Mouse (Mus musculus) heart, adult 11 months (tissue): ENCODE measurements at regions not wholly inside any gene's neighbourhood (a gene's known extent, or its start where the extent isn't known, plus 50 kb on each side); places are given as distances from the start of the nearest gene placed in this dataset.

Experiments used
- DNase-seq: peaks from one replicate; pipeline ENCODE4 v3.0.0; 2022

DNA sequence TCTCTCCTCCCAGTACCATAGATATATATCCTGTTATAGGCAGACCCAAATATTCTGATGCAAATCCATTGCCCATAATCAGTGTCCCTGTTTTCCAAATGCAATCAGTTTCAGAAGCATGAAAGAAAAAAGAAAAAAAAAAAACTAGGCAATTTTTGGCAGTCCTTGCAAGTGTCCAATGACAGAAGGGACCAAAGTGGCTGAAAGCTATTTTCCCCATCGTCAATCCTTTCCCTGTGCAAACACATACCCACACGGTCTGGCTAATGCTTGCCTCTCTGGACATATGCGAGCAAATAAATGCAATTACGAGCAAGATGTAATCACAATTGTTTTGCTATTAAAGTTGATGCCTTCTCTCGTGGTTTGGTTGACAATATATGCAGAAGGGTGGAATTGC, 288.9 kb upstream of the Dynlrb2 start:
- peak; percentile 31 for DNase-seq

DNA sequence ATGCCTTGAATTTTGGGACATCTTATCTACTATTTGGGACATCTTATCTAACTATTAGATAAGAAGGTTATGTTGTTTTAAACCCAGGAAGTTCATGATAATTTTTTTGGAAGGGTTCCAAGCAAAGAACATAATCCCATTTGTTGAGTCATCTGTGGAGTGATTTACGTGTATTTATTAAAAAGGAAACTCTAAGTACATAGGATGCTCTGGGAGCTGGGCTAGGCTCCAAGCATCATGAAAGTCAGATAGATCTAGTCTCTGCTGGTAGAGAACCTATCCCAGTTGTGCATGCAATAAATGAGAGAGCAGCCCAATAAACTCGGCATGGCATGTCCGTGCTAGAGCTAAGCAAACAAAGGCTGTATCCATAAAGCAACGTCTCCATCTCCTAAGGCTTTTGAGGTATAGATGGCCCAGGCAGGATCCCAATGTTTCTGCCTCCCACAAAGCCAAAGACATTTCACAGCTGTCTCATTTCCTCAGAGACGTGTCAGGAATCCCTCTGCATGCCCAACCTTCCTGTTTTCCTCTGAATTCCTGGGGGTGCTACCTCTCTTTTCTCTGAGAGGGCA, 289.4 kb upstream of the Dynlrb2 start:
- peak; percentile 78 for DNase-seq

- peak; percentile 68 for DNase-seq
Measured at GRCm38 (mm10) chr8:116203631-116204030, 301.1 kb upstream of the Dynlrb2 start.

DNA sequence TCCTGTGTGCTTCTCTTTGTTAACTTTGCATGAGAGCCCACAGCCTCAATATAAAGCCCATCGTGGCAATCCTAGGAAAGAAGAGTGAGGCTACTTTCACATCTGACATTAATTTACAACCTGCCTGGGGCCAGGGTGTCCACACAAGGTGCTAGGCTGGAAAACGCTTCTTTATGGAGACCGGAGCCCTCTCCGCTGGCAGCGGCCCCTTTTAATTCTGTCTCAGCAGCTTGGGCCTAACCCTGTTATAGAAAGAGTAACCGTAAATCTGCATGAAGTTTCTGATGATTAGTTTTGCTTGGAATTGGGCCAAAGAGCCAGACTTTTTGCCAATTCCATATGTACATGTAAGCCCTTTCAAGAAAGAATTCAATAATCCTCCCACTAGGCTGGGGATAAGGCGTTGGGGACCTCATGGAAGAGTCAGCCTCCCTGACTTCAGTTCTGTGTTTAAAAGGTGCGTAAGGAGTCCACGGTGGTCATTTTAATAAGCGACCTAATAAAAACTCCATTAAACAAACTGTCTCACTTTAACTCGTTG, 304.2 kb upstream of the Dynlrb2 start:
- DNase-seq, result peak; percentile 64

GRCm38 (mm10) chr8:116196623-116197184, 308.1 kb upstream of the Dynlrb2 start:
- peak; percentile 62 for DNase-seq

- no peak for DNase-seq
Measured at GRCm38 (mm10) chr8:116192096-116192495, 312.7 kb upstream of the Dynlrb2 start.

DNA sequence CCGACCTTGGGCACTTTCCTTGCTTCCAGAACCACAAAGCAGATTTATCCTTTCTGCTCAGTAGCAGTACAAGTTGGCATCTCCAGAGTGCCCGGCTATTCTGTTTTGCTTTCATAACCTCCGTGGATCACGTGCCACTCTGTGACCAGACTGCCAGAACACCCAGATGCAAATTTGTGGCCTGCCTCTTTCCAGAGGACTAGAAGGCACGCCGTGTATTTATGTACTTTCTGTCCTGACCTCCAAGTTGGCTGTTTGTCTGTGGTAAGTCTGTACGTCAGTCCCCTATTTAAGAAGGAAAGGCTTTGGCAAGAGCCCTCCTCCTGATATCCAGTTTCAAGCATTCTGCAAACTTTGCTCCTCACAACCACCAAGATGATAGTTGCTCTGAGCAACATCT, 319.6 kb upstream of the Dynlrb2 start:
- DNase-seq, result peak; percentile 42

GRCm38 (mm10) chr8:116184241-116184640, 320.5 kb upstream of the Dynlrb2 start:
- peak; percentile 82 for DNase-seq

GRCm38 (mm10) chr8:116177946-116178345, 326.8 kb upstream of the Dynlrb2 start:
- peak; percentile 80 for DNase-seq

GRCm38 (mm10) chr8:116174891-116175290, 329.9 kb upstream of the Dynlrb2 start:
- peak; percentile 66 for DNase-seq

DNA sequence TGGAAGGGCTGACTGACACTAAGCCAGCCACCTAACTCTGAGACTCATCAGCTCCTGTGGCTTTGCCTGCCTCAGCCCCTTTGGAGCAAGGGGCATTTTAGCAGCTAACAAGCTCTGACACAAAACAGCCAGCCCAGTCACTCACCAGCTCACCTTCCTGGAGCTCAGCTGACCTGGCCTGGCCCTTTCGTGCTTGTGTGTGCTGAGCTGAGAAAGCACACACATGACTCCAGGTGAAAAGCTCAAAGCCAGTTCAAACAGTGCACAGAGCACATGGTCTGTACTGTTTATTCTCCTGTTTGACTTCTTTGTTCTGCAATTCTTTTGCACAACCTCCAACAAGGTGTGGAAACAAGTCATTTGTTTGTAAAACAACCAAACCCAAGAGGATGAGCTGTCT, 330.8 kb upstream of the Dynlrb2 start:
- peak; percentile 56 for DNase-seq

DNA sequence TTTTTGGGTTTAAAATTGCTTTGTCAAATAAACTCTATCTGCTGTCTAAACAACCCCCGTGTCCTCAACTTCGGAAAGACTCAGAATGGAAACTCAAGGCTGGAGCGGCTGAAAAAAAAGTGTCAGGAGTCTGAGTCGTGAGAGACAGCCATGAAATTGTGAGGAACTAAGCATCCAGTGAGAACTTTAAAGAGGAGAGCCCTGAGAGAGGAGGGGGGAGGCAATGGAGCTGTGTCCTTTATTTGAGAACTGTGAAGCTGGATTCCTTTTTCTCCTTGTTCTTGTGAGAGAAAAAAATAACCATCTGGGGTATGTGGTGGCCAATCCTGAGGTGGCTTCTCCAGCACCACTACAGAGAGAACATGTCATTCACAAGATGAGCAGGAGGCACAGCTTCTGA, 336.9 kb upstream of the Dynlrb2 start:
- peak; percentile 15 for DNase-seq

GRCm38 (mm10) chr8:116164989-116165299, 339.8 kb upstream of the Dynlrb2 start:
- no peak for DNase-seq

DNA sequence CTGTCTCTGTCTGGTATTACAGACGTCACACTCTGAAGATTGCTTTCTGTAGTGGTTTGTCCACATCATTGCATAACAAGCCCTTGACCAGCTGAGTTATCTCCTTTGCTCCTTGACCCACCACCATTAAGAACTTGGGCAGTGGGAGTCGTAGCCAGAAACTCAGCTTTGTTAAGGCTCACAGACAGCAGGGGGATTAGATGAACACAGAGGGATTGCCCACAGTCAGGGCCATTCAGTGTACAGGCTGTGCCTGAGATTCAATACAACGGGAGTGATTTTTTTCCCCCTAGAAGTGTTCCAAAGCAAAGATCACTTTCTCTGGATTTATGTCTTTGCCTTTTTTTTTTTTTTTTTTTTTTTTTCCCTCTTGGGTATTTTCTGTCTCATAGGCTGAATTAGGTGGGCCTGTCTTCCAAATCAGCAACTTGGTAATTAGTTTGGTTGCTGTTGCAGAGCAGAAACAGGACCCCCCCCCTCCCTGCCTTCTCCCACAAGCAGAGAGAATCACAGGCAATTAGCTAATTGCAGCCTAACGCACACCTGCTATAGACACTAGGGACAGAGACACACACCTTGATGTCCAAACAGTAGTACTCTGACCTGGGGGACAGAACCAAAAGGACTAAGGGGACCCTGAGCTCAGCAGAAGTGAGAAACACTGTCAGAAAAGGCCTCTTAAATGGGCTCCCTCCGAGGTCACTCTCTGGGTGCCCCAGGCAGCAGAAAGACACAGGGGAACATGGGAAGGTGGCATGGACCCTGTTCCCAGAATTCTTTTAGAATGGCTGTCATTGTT, 340.4 kb upstream of the Dynlrb2 start:
- DNase-seq, result peak; percentile 61

DNA sequence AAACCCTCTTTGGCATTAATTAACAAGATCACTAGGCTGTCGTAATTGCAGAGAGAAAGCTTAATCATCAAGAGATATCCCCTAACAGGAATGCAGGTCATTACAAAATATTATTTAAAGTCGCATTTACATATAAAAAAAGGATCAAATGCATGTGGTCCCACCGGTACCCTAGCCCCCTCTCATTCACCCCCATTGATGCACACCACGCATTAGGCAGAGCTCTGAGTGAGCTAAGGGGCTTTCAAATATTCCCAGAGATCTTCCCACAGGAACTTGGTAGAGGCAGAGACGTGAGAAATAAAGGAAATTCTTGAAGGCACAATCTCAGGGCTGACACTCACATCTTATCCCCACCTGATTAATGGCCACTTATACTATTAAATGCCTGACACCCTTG, 343.8 kb upstream of the Dynlrb2 start:
- no peak for DNase-seq

DNA sequence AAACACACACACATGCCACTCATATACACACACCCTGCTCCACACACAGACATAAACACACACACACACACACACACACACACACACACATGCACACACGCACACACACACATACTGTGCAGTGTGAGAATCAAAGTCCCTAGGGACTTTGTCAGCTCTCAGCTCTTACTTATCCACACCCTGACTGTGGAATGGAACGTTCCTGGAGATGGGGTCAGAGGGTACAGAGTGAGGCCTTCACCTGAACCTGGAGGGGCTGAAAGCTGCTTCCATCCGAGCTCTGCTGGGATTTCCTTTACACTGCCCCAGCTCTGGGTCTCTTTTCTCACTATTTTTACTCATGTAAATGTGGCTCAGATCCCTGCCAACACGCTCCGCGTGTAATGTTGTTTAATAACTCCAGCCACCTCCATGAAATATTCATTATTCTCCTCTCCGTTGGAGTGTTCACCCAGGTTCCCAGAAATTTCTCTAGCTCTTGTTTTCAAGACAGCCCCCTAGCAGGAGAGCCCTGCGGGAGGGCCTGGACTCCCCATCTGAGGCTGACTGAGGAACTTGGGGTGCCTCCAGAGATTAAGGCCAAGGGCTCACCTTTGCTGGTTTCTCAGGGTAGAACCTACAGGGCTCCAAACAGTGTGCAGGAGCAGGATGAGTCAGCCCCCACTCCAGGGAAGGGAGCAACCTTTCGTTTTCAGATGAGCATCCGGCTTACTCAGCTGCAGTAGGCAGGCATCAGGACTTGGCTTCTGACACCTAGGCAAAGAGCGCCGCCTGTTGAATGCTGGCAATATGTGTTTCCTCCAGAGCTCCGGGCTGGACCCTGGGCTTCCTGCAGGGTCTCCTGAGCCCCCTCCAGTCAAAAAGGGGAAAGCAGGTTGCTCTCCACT, 360.8 kb upstream of the Dynlrb2 start:
- DNase-seq, result peak; percentile 92

- no peak for DNase-seq
Measured at GRCm38 (mm10) chr8:116141363-116141762, 363.4 kb upstream of the Dynlrb2 start.

- DNase-seq, result no peak
Measured at GRCm38 (mm10) chr8:116139934-116140333, 364.8 kb upstream of the Dynlrb2 start.

GRCm38 (mm10) chr8:116137765-116138164, 367.0 kb upstream of the Dynlrb2 start:
- DNase-seq, result no peak

- DNase-seq, result peak; percentile 66
Measured at GRCm38 (mm10) chr8:116133503-116133902, 371.3 kb upstream of the Dynlrb2 start.

- DNase-seq, result no peak
Measured at GRCm38 (mm10) chr8:116133084-116133483, 371.7 kb upstream of the Dynlrb2 start.

- DNase-seq, result no peak
Measured at GRCm38 (mm10) chr8:116120067-116120466, 384.7 kb upstream of the Dynlrb2 start.

DNA sequence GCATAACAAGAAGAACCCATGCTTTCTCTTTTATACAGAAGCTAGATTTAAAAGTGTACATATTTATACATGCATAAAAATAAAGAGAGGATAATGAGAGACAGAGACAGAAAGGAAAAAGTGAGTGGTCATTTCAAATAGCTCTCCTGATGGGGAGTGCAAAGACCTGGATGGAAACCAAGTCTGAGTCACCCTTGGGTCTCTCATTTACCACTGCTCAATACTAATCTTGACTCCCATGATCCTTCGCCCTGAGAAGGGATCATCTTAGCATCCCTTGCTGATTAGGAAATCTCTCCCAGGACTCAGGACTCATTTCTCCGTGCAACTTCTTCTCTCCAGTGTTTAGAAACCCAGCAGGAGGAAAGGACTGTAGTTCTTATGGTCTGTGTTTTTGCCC, 386.9 kb upstream of the Dynlrb2 start:
- DNase-seq, result peak; percentile 89
